Mouse (Mus musculus): ENCODE data around the gene Rasgef1c. TPM values are rescaled to one million over a fixed set of nuclear protein-coding genes. Genes with fewer than 3 reads are reported as not detected.

Gene Rasgef1c
- not detected for total RNA-seq (2018; cell fraction: chromatin; rRNA removed)
- not detected for total RNA-seq (2018; cell fraction: cytosol; rRNA removed)
- not detected for total RNA-seq (2018; cell fraction: nucleus; rRNA removed)
- polyA plus RNA-seq (2018) = not detected in 3 replicates

GRCm38 (mm10) chr11:49901659-49902458 is at the start of gene Rasgef1c:
Gene Rasgef1c (plus strand): TSS chr11:49901835.
- H3K4me3 ChIP-seq (ENCODE audit: inconsistent target) = no peak within 1 kb of the TSS
- no peak within 1 kb of the TSS for H3K27ac ChIP-seq
- H3K79me2 ChIP-seq (ENCODE audit: inconsistent target) = no peaks in the 10 kb centered on the region
- H3K36me3 ChIP-seq (ENCODE audit: inconsistent target) = no peaks in the 10 kb centered on the region
- 5% methylated on average over 93 of the region's 99 CpGs for WGBS (ENCODE audit: missing documents)

GRCm38 (mm10) chr11:49855144-49855543 is 46.5 kb upstream of the Rasgef1c start:
- Histone ChIP-seq H3K79me2 (ENCODE audit: inconsistent target) (peaks cover 40% of the 10 kb centered on the region), H3K4me3 (ENCODE audit: inconsistent target) (no peak overlapping the region), H3K27ac (no peak overlapping the region), H3K36me3 (ENCODE audit: inconsistent target) (no peaks in the 10 kb centered on the region)
- WGBS (ENCODE audit: missing documents) = 55% methylated on average over 5 of the region's 5 CpGs

- Histone ChIP-seq H3K27ac (no peak overlapping the region), H3K4me3 (ENCODE audit: inconsistent target) (no peak overlapping the region), H3K79me2 (ENCODE audit: inconsistent target) (no peaks in the 10 kb centered on the region), H3K36me3 (ENCODE audit: inconsistent target) (peaks cover 25% of the 10 kb centered on the region; the same call in 1 of the 2 replicates)
- WGBS (ENCODE audit: missing documents) = 98% methylated on average over 4 of the region's 4 CpGs
Measured at GRCm38 (mm10) chr11:49861139-49861538, 40.5 kb upstream of the Rasgef1c start.

GRCm38 (mm10) chr11:49863926-49864325 is 37.7 kb upstream of the Rasgef1c start:
- peaks cover 36% of the 10 kb centered on the region for H3K36me3 ChIP-seq (ENCODE audit: inconsistent target)
- H3K27ac ChIP-seq = no peak overlapping the region
- H3K4me3 ChIP-seq (ENCODE audit: inconsistent target) = no peak overlapping the region
- no peaks in the 10 kb centered on the region for H3K79me2 ChIP-seq (ENCODE audit: inconsistent target)

GRCm38 (mm10) chr11:49867320-49867719 is 34.3 kb upstream of the Rasgef1c start:
- H3K36me3 ChIP-seq (ENCODE audit: inconsistent target) = peaks cover 51% of the 10 kb centered on the region
- H3K79me2 ChIP-seq (ENCODE audit: inconsistent target) = no peaks in the 10 kb centered on the region
- no peak overlapping the region for H3K27ac ChIP-seq
- WGBS (ENCODE audit: missing documents) = 87% methylated on average over 5 of the region's 5 CpGs
- no peak overlapping the region for H3K4me3 ChIP-seq (ENCODE audit: inconsistent target)

- no peaks in the 10 kb centered on the region for H3K79me2 ChIP-seq (ENCODE audit: inconsistent target)
- H3K27ac ChIP-seq = no peak overlapping the region
- no peak overlapping the region for H3K4me3 ChIP-seq (ENCODE audit: inconsistent target)
- peaks cover 63% of the 10 kb centered on the region for H3K36me3 ChIP-seq (ENCODE audit: inconsistent target)
Measured at GRCm38 (mm10) chr11:49869762-49870161, 31.9 kb upstream of the Rasgef1c start.

- no peak overlapping the region for H3K27ac ChIP-seq
- peaks cover 59% of the 10 kb centered on the region for H3K36me3 ChIP-seq (ENCODE audit: inconsistent target)
- H3K4me3 ChIP-seq (ENCODE audit: inconsistent target) = no peak overlapping the region
- WGBS (ENCODE audit: missing documents) = 58% methylated on average over 6 of the region's 6 CpGs
- H3K79me2 ChIP-seq (ENCODE audit: inconsistent target) = no peaks in the 10 kb centered on the region
Measured at GRCm38 (mm10) chr11:49871914-49872313, 29.7 kb upstream of the Rasgef1c start.

GRCm38 (mm10) chr11:49872779-49873178 is 28.9 kb upstream of the Rasgef1c start:
- Histone ChIP-seq H3K4me3 (ENCODE audit: inconsistent target) (no peak overlapping the region), H3K36me3 (ENCODE audit: inconsistent target) (peaks cover 61% of the 10 kb centered on the region), H3K27ac (no peak overlapping the region), H3K79me2 (ENCODE audit: inconsistent target) (no peaks in the 10 kb centered on the region)
- WGBS (ENCODE audit: missing documents) = 99% methylated on average over 6 of the region's 6 CpGs

GRCm38 (mm10) chr11:49876948-49877817 is 24.5 kb upstream of the Rasgef1c start:
- 95% methylated on average over 8 of the region's 8 CpGs for WGBS (ENCODE audit: missing documents)
- H3K79me2 ChIP-seq (ENCODE audit: inconsistent target) = no peaks in the 10 kb centered on the region
- peaks cover 75% of the 10 kb centered on the region for H3K36me3 ChIP-seq (ENCODE audit: inconsistent target)
- no peak overlapping the region for H3K27ac ChIP-seq
- H3K4me3 ChIP-seq (ENCODE audit: inconsistent target) = no peak overlapping the region

GRCm38 (mm10) chr11:49879950-49880642 is 21.5 kb upstream of the Rasgef1c start:
- H3K27ac ChIP-seq = no peak overlapping the region
- peaks cover 73% of the 10 kb centered on the region for H3K36me3 ChIP-seq (ENCODE audit: inconsistent target)
- WGBS (ENCODE audit: missing documents) = 100% methylated on average over 3 of the region's 3 CpGs
- H3K79me2 ChIP-seq (ENCODE audit: inconsistent target) = no peaks in the 10 kb centered on the region
- H3K4me3 ChIP-seq (ENCODE audit: inconsistent target) = no peak overlapping the region

GRCm38 (mm10) chr11:49883394-49883793 is 18.2 kb upstream of the Rasgef1c start:
- WGBS (ENCODE audit: missing documents) = 96% methylated on average over 2 of the region's 3 CpGs
- Histone ChIP-seq H3K4me3 (ENCODE audit: inconsistent target) (no peak overlapping the region), H3K36me3 (ENCODE audit: inconsistent target) (peaks cover 69% of the 10 kb centered on the region), H3K79me2 (ENCODE audit: inconsistent target) (no peaks in the 10 kb centered on the region), H3K27ac (no peak overlapping the region)

- Histone ChIP-seq H3K27ac (no peak overlapping the region), H3K36me3 (ENCODE audit: inconsistent target) (peaks cover 30% of the 10 kb centered on the region; the same call in 1 of the 2 replicates), H3K79me2 (ENCODE audit: inconsistent target) (no peaks in the 10 kb centered on the region), H3K4me3 (ENCODE audit: inconsistent target) (no peak overlapping the region)
- WGBS (ENCODE audit: missing documents) = 88% methylated on average over 5 of the region's 5 CpGs
Measured at GRCm38 (mm10) chr11:49888469-49888868, 13.2 kb upstream of the Rasgef1c start.

GRCm38 (mm10) chr11:49891993-49892392 is 9.6 kb upstream of the Rasgef1c start:
- Histone ChIP-seq H3K79me2 (ENCODE audit: inconsistent target) (no peaks in the 10 kb centered on the region), H3K36me3 (ENCODE audit: inconsistent target) (peaks cover 7% of the 10 kb centered on the region; the same call in 1 of the 2 replicates), H3K4me3 (ENCODE audit: inconsistent target) (no peak overlapping the region), H3K27ac (no peak overlapping the region)
- 94% methylated on average over 5 of the region's 5 CpGs for WGBS (ENCODE audit: missing documents)

GRCm38 (mm10) chr11:49893806-49894205 is 7.8 kb upstream of the Rasgef1c start:
- WGBS (ENCODE audit: missing documents) = 89% methylated on average over 11 of the region's 11 CpGs
- no peak overlapping the region for H3K27ac ChIP-seq
- no peaks in the 10 kb centered on the region for H3K79me2 ChIP-seq (ENCODE audit: inconsistent target)
- H3K36me3 ChIP-seq (ENCODE audit: inconsistent target) = no peaks in the 10 kb centered on the region; the same call in 1 of the 2 replicates
- H3K4me3 ChIP-seq (ENCODE audit: inconsistent target) = no peak overlapping the region
